Mouse (Mus musculus) kidney, adult 8-10 months (tissue): ENCODE measurements at regions not wholly inside any gene's neighbourhood (a gene's known extent, or its start where the extent isn't known, plus 50 kb on each side); places are given as distances from the start of the nearest gene placed in this dataset.

Source experiments
- DNase-seq, 2 experiments: peaks; one replicate each; pipeline ENCODE4 v3.0.0; 2022

DNA sequence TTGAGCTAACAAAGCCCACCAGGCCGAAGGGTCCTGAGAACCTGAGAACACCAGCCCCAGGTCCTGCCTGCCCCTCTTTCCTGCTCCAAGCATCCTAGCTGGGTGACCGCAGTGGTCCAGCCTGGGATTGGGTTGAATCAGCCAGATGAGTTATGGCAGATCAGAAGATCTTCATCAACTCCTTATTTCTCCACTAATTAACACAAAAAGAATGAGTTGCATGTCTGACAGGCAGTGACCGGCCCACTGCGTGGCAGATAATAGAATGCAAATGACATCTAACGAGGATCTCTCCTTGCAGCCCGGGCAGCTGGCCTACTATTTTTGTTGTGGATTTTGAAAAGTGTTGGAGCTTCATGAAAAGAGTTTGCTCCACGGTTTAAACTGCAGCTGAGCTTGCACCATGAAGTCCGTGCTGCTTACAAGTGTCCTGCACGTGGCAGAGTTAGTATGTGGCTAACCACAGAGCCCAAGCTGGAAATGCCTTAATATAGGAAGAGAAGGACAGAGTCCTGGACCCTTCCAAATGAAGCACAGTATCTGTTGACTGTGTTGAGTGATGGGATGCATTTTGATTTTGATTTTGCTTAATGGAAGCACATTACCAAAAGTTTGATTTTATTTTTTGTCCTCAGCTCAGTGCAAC, 158.9 kb downstream of the Rab11fip2 start:
- no peak for DNase-seq

- no peak for DNase-seq
Observed at GRCm38 (mm10) chr19:59831304-59831703, 112.2 kb downstream of the Rab11fip2 start.

GRCm38 (mm10) chr19:59837138-59837537, 106.3 kb downstream of the Rab11fip2 start:
- no peak for DNase-seq

DNA sequence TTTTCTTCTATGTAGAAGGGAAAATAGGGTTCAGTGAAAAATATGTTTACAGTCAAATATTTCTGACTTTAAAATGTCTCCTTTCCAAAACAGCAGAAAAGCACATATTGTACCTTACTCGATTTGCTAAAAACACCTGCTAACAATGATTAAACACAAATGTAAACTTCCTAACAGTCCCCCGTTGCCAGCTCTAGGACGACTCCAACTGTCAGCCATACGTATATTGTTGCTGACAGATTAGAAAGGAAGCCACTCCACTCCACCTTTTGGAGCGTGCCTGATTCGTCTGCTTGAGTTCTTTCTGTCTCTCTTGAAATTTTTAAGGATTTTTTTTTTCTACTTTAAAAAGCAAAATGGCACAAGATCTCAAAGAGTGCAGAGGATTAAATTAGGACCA, 105.8 kb downstream of the Rab11fip2 start:
- no peak for DNase-seq

DNA sequence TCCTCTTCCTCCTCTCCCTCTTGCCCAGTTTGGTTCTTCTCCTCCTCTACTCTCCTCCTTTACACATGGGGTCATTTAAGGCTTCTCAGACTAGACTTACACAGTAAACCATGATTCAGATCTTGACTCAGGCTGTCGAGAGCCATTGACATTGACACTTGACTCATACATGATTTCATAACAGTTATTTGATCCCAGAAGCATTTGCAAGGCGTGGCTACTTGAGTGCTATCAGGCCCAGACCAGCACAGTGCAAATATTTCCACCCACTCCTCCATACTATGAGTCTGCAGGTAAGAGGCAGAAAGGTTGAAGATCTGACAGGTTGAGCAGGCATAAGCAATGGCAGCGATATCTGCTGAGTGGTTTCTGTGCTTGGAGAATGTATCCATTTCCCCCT, 99.2 kb downstream of the Rab11fip2 start:
- no peak for DNase-seq

- no peak for DNase-seq
Observed at GRCm38 (mm10) chr19:59846807-59847206, 96.6 kb downstream of the Rab11fip2 start.

DNA sequence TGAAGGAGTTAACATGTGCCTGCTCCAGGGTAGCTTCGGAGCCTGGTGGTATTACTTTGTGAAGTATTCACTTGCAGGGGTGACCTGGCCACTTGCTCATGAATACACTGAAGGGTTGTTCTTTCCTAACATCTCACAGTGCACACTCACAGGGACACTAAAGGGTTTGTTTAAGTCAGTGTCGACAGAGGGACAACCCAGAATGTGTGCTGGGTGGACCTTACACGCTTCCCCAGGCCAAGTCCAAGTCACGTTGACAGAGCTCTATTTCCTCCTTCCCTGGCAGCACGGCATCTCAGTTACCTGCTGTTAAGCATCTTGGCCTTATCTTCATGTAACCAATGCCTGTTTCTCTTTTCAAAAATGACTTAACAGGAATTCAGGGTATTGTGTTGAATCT, 92.8 kb downstream of the Rab11fip2 start:
- no peak for DNase-seq

DNA sequence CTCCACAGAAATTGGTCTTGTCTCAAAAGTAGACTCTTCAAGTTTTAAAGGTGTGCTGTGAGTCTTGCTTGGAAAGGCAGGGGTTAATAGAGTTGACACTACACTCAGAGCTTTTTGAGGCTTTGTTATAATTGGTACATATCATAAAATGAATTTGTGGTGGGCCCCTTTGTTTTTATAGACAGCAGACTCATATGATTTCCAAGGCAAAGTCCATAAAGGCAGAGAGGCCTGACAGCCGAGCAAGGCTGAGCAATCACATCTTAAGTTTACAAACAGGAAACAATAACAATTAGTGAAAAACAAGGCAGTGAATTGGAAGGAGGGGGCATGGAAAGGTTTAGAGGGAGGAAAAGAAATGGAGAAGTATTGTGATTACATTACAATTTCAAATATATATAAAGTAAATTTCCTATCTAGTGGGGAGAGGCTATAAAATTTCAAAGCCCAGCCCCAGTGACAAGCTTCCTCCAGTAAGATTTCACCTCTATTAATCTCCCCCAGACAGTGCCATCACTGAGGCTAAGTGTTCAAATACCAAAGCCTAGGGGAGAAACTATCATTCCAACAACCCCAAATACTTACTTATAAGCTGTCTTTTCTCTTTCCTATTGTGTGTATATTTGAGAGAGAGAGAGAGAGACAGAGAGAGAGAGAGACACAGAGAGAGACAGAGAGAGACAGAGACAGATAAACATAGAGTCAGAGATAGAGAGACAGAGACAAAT, 91.3 kb downstream of the Rab11fip2 start:
- DNase-seq, result no peak
